Mouse (Mus musculus) testis, adult 2 months (tissue): ENCODE measurements around the gene Gzf1.

ENCODE experiments used
- CTCF ChIP-seq: fragments of 200-500 bp; IDR thresholded peaks from 2 replicates; pipeline ENCODE4 v1.5.1; 2012; ENCODE audit warnings: low read depth, mild to moderate bottlenecking, inconsistent platforms, low read length, moderate library complexity; ENCODE audit not compliant: control insufficient read depth, insufficient read depth, insufficient replicate concordance
- POLR2A ChIP-seq: fragments of 200-500 bp; IDR thresholded peaks from 2 replicates; pipeline ENCODE4 v1.6.1; 2012; ENCODE audit warnings: low read depth, mild to moderate bottlenecking, inconsistent platforms, low read length, moderate library complexity; ENCODE audit not compliant: control insufficient read depth

DNA sequence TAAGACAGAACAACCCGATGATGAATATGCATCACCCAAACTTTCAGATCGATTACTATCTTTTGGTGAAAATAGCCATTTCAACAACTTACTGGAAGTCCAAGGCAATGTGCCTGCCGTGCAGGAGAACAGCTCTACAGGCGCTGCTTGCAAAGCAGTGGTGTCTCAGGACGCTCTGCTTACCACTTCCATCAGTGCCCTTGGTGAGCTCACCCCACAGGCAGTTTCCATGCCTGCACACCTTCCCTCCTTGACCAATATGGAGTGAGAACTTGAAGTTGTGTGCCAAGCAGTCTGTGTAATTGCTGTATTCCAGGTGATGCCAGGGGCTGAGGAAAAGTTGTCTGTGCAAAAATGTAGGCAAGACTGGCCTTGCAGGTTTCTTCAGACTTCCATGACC is 10.0 kb downstream of the Gzf1 start:
- TF ChIP-seq CTCF = no peak
- TF ChIP-seq POLR2A = no peak
